11 mouse cellular contexts compared by ENCODE assay signal in genomic region chr3:59077278-59077677, GRCm38 (mm10). TPM values are rescaled to one million over a fixed set of nuclear protein-coding genes. Genes with fewer than 3 reads are reported as not detected.
A peak's percentile ranks its signal among the peaks of the same experiment; 100 is the strongest.
DNase-seq lines count a peak whose midpoint lies in the region; ATAC-seq and TF ChIP-seq lines count a peak whose summit lies in the region.
"Had no signal": no experiment of that assay in that cellular context is flagged by ENCODE, and none has a peak within 500 bp of the region (broad histone marks: within the 10 kb centered on the region; RNA-seq: fewer than 3 reads in every experiment).

No protein-coding gene starts in this region.

- H3K4me2 ChIP-seq in kidney, postnatal 0 days (ENCODE audit: low read length) = no peak overlapping the region
- no peak overlapping the region for H3K4me2 ChIP-seq in kidney, embryonic 16.5 days (replicated peaks; ENCODE audit: low read depth, low read length)
- H3K4me2 ChIP-seq: embryonic facial prominence, embryonic 12.5 days; limb, embryonic 12.5 days; midbrain, embryonic 12.5 days had no signal

- no peaks in the 10 kb centered on the region for H3K27me3 ChIP-seq in kidney, postnatal 0 days (ENCODE audit: insufficient read depth, low read length)
- H3K27me3 ChIP-seq in kidney, embryonic 16.5 days (ENCODE audit: insufficient read depth, low read length) = no peaks in the 10 kb centered on the region
- H3K27me3 ChIP-seq: embryonic facial prominence, embryonic 12.5 days; limb, embryonic 12.5 days; midbrain, embryonic 12.5 days had no signal

- peak; percentile 34 to 46 for DNase-seq in cerebellum, postnatal 14 days
- no peak for DNase-seq in cerebellum, postnatal 36 days
- DNase-seq in kidney, postnatal 0 days (ENCODE audit: low spot score) = peak; percentile 49
- DNase-seq in 416B (ENCODE audit: low read depth) = peak; percentile 62
- DNase-seq in brain, adult 2 months (ENCODE audit: low read depth, low spot score) = peak; percentile 26
- no peak for DNase-seq in frontal cortex, postnatal 25 days (ENCODE audit: low spot score in 2 of 2)
- no peak for DNase-seq in yolk sac, embryonic 10.5 days (ENCODE audit: low spot score)

- TF ChIP-seq CTCF in kidney, postnatal 0 days (IDR thresholded peaks at IDR 0.05; ENCODE audit: low read depth) = peak; percentile 71

- H3K4me3 ChIP-seq in kidney, postnatal 0 days (replicated peaks; ENCODE audit: low read depth, low read length) = no peak overlapping the region
- H3K4me3 ChIP-seq in kidney, embryonic 16.5 days (ENCODE audit: low read length) = no peak overlapping the region
- H3K4me3 ChIP-seq: embryonic facial prominence, embryonic 12.5 days; limb, embryonic 12.5 days; midbrain, embryonic 12.5 days had no signal

- 43% methylated on average over 4 of the region's 4 CpGs for WGBS in kidney, postnatal 0 days
- 45% methylated on average over 4 of the region's 4 CpGs for WGBS in kidney, embryonic 16.5 days

- no peak overlapping the region for H3K9ac ChIP-seq in kidney, postnatal 0 days (ENCODE audit: low read depth, low read length)
- H3K9ac ChIP-seq in kidney, embryonic 16.5 days (replicated peaks; ENCODE audit: low read length) = no peak overlapping the region
- H3K9ac ChIP-seq: embryonic facial prominence, embryonic 12.5 days; limb, embryonic 12.5 days; midbrain, embryonic 12.5 days had no signal

- ATAC-seq in kidney, postnatal 0 days (replicated peaks; ENCODE audit: low FRiP score, low read depth) = no peak
- no peak for ATAC-seq in kidney, embryonic 16.5 days (ENCODE audit: low FRiP score, low TSS enrichment)

- H3K4me1 ChIP-seq in kidney, postnatal 0 days (replicated peaks; ENCODE audit: insufficient read depth, low read length) = peaks cover 6% of the 10 kb centered on the region; the same call in 1 of the 2 replicates
- peaks cover 20% of the 10 kb centered on the region for H3K4me1 ChIP-seq in kidney, embryonic 16.5 days (ENCODE audit: insufficient read depth, low read length)

- no peaks in the 10 kb centered on the region for H3K36me3 ChIP-seq in kidney, postnatal 0 days (ENCODE audit: insufficient read depth, low read length)
- H3K36me3 ChIP-seq in kidney, embryonic 16.5 days (ENCODE audit: insufficient read depth, low read length) = no peaks in the 10 kb centered on the region
- H3K36me3 ChIP-seq: embryonic facial prominence, embryonic 12.5 days; limb, embryonic 12.5 days; midbrain, embryonic 12.5 days had no signal

- H3K9me3 ChIP-seq in kidney, postnatal 0 days (replicated peaks; ENCODE audit: low read length) = no peaks in the 10 kb centered on the region
- no peaks in the 10 kb centered on the region for H3K9me3 ChIP-seq in kidney, embryonic 16.5 days (ENCODE audit: low read length)
- H3K9me3 ChIP-seq: embryonic facial prominence, embryonic 12.5 days; limb, embryonic 12.5 days; midbrain, embryonic 12.5 days had no signal

- no peak overlapping the region for H3K27ac ChIP-seq in kidney, postnatal 0 days
- no peak overlapping the region for H3K27ac ChIP-seq in kidney, embryonic 16.5 days (ENCODE audit: low read length)
- H3K27ac ChIP-seq: embryonic facial prominence, embryonic 12.5 days; limb, embryonic 12.5 days; midbrain, embryonic 12.5 days had no signal

RNA-seq across cellular contexts. Expression of gene Gpr171, which starts 24.3 kb away (rescaled TPM):
- polyA plus RNA-seq in kidney, postnatal 0 days (2015; fragmentation: Nextera tagmentation; extraction: Ambion mirVana) = 0.20 and 0.27 TPM in 2 replicates
- 0.67 and 0.80 TPM in 2 replicates for polyA plus RNA-seq in kidney, embryonic 16.5 days (2015; fragmentation: Nextera tagmentation; extraction: Ambion mirVana)

Comparison
In these comparisons a context has a peak if more than half of its experiments do, and no peak if none do; other contexts are left out.
1. DNase-seq: peak in cerebellum, postnatal 14 days (2 of 2), kidney, postnatal 0 days (single experiment), 416B (single experiment) and brain, adult 2 months (single experiment); none in cerebellum, postnatal 36 days (0 of 2), frontal cortex, postnatal 25 days (0 of 2) and yolk sac, embryonic 10.5 days (single experiment).